Mouse (Mus musculus) cerebellum, postnatal 25 days (tissue): ENCODE measurements around the gene Elovl3.
A peak's percentile ranks its signal among the peaks of the same experiment; 100 is the strongest.
"Not testable (repeated sequence)": the region's sequence is repeated elsewhere in the genome, so short reads cannot be mapped to it uniquely, and the experiment has no call there.

Source experiments
- DNase-seq, 2 experiments: peaks; one replicate each; pipeline ENCODE4 v3.0.0; 2021; ENCODE audit warnings: mixed read lengths in 2 of 2

The Elovl3 gene

DNA sequence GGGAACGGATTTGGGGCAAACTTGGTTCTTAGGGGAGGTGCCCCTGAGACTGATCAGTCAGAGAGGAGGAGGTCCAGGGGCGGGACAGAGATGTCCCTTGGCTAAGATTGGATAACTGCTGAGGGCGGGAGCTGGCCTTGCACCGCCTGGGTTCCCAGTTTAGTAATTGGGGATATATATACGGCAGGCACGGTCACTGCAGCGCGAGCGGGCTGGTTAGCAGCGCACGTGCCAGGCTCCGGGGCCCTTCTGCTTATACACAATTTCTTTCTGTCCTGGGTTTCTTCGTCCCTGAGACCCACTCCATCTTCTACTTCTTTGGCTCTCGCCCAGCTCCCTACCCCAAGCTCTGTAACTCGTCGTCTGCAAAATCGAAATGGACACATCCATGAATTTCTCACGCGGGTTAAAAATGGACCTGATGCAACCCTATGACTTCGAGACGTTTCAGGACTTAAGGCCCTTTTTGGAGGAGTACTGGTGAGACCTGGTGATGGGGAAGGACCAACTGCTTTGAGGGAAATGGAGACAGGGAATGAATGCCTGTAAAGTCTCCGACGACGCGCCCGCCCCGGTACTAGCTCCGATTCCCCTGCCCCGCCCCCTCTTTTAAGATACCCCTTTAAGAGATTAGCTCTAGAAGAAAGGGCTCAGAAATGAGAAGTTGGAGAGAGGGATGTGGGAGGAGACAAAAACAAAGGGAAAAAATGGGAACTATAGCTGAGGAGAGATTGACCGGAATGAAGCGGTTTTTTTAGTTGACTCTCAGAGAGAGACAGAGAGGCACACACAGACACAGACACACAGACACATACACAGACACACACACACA lies at the start of gene Elovl3:
Elovl3 (plus strand) TSS at position 204 of the 832 bp plus-strand sequence.
- DNase-seq, result peak in 1 of 2 experiments; percentile 20

DNA sequence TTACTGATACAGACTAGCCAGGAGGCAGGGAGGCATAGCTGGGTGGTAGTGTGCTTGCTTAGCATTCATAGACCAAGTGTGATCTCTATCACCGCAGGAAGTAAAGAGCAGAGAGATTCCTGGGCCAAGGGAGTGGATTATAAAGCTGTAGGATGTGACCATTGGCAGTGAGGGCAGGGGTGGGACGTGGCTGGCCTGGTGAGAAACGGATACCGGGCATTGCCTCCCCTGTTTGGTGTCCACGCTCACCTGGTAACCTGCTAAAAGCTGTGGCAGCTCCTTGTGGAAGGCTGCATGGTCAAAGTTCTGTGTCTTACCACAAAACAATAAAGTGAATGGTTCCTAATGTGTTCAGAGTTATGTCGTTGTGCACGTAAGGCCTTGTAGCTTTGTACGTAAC lies 46.5 kb upstream of the Elovl3 start:
- no peak for DNase-seq

DNA sequence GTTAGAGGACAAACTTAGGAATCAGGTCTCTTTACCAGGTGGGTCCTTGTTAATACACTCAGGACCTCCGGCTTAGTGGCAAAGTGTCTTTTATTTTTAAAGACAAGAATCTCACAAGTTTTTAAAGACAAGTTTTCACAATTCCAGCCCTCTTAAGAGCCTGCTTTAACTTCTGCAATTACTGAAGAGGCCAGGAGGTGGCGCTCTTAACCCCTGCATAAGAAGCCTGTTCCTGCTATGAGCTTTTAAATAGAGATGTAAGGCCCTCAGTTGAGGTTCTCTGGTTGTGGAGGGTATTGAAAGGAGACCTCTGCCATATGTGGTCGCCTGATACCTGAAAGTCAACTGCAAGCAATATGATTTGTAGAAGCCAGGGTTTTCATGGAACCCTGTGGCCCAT lies 45.4 kb upstream of the Elovl3 start:
- peak; percentile 49 to 69 for DNase-seq

DNA sequence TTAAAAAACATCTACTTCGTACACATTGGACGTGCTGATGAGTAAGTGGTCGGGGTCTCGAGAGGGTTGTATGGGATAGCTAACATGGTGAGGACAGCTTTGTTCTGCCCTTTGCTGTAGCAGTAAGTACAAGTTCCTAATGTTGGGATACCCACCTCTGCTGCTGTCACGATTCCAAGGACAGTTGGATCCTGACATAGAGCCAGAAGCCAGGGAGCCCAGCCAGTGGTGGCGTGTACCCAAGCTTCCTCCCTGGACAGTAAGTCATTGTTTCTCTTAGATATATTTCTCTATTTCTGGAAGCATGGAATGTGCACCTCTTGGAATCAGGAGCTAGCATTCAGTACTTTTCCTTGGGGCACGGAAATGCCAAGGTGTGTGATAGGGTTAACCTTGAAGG lies 43.8 kb upstream of the Elovl3 start:
- peak; percentile 51 to 55 for DNase-seq

DNA sequence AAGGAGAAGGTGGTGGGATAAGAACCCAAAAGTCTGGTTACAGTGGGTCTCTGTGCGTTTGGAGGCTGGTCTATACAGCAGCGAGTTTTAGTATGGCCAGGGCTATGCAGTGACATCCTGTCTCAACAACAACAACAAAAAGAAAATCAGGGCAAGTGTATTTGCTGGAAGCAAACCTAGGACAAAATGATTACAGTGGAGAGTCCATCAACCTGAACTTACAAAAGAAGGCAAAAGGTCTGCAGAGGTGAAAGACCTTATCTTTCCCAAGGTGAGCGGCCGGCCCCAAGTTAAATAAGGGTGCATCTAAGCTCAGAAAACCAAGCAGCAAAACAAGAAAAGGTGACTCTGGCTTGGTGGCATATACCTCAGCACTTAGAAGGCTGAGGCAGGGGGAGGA lies 40.1 kb upstream of the Elovl3 start:
- no peak for DNase-seq

DNA sequence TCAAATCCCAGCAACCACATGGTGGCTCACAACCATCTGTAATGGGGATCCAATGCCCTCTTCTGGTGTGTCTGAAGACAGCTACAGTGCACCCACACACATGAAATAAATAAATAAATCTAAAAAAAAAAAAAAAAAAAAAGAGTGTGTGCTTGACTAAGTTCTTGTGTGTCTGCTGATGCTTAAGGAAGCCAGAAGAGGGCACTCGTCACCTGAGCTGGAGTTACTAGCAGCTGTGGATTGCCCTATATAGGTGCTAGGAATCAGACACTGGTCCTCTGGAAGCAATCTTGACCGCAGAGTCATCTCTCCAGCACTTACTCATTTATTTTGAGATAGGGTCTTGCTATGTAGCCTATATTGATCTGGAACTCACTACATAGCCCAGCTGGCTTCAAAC lies 37.6 kb upstream of the Elovl3 start:
- DNase-seq, result no peak

DNA sequence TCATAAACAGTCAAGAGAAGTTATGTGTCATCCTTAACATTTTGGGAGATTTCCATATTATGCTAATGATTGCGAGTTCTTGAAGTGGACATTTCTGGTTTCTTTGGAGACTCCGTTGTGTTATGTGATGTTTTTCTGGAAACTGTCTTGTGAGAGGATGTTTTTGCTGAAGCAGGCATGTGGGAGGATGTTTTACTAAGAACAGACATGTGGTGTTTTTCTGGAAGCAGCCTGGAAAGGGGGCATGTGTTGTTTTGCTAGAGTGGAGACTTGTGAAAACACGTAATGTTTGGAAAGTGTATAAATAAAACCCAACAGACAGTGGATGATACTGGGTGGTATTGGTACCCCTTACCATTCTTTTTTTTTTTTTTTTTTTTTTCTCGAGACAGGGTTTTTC lies 36.4 kb upstream of the Elovl3 start:
- DNase-seq, result no peak

DNA sequence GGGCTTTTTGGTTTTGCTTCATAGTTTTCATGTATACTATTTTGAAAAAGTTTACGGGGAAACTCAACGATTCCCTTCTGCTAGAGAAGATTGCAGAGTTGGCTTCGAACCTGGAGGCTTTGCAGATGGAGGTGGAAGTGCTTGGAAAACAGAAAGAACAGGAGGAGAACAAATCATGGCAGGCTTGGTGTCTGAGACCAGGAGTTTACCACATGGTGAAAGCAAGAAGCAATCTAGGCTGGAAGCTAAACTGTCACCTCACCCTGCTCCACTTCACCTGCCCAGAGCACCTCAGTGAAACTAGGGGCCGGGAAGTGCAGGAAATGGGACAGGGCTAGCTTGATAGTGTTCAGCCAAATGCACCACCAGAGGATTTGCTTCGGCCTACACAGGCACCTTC lies 35.3 kb upstream of the Elovl3 start:
- no peak for DNase-seq

DNA sequence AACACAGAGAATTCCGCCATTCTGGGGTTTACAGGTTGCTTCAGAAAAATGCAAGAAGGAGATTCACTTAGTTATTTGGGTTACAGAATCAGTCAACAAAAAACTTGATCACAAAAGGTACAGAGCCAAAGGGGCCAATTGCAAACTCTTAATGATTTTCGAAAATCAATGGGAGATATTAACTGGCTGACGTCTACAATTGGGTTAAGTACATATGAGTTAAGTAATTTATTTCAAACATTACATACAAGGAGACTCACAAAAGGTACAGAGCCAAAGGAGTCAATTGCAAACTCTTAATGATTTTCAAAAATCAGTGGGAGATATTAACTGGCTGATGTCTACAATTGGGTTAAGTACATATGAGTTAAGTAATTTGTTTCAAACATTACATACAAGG lies 32.1 kb upstream of the Elovl3 start:
- DNase-seq, result no peak

DNA sequence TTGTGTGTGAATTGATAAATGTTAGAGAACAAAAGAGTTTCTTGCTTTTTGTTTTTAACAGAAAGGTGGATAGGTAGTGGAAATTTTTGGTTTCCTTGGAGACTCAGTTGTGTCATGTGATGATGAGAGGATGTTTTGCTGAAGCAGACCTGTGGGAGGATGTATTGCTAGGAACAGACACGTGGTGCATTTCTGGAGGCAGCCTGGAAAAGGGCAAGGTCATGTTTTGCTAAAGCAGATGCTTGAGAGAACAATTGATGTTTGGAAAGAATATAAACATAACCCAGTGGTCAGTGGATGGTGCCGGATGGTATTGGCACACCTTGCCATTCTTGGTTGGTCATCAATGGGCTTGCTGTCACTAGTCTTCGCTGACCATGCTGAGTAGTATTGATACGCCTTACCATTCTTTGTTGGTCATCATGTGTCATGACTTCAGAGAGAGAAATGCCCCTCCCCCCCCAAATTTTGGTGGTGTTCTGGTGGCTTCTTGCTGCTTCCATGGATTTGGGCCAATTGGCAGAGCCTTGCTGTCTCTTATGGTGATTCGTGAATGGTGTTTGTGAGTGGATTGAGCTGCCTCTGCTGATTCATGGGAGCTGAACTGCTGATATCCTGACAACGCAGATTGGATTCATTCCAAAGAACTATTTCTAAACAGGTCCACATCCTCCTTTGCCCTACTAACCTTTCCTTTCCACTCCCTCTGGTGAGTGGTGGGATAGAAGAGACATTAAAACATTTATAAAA lies 28.1 kb upstream of the Elovl3 start:
- DNase-seq, result no peak

DNA sequence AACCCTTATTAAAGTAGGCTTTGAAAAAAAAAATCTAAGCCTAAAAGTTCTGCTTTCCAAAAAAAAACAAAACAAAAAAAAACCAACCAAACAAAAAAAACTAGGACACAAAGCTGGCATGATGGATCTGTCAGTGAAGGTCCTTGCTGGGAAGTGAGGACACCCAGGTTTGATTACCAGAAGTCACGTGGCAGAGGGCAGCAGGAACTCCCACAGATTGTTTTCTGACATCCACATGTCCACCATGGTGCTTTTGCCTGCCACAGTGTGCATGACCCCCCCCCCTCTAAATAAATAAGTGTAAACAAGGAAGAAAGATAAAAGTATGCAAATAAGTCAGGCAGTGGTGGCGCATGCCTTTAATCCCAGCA lies 27.5 kb upstream of the Elovl3 start:
- DNase-seq, result no peak

DNA sequence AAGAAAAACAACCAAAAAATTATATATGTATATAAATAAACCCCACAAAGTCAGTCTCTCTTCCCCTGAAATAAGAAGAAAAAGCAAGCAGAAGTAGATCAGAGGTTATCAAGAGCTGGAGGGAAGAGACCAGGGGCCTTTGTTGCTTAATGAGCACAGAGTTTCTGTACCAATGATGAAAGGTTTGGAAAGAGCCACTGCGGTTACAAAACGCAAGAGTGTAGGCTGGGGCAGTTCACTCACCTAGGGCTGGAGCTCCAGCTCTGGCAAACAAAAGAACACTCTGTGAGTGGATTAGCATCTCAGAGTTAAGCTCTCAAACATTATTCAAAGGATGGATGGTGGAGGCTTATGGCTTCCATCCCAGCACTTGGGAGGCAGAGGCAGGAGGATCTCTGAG lies 21.5 kb upstream of the Elovl3 start:
- no peak for DNase-seq

DNA sequence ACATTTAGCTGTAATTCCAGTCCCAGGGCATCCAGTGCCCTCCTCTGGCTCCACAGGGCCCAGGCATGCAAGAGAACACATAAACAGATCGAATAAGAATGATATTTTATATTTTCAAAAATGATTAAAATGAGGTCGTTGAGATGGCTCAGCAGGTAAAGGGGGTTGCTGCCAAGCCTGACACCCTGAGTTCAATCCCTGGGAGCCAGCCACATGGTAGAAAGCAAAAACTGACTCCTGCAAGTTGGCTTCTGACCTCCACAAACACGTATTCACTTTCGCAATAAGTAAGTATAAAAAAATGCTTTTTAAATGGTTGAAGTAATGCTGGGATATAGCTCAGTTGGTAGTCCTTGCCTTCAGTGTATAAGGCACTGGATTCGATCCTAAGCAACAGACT lies 20.9 kb upstream of the Elovl3 start:
- DNase-seq, result no peak

DNA sequence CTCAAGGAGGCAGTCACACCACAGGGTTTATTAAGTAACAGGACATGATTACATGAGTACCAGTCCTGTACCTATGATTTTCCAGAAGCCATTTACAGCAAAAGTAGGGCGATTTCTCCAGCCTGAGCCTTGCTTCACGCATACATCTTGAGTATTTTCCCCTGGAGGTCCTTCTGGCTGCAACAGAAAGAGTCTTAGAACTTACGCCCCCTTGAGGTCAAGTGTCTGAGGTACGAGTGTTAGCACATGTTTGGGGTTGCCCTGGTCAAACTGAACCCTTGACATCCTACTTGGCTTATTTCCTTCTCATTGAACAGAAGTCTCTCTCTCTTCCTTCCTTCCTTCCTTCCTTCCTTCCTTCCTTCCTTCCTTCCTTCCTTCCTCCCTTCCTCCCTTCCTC lies 17.1 kb upstream of the Elovl3 start:
- no peak for DNase-seq

DNA sequence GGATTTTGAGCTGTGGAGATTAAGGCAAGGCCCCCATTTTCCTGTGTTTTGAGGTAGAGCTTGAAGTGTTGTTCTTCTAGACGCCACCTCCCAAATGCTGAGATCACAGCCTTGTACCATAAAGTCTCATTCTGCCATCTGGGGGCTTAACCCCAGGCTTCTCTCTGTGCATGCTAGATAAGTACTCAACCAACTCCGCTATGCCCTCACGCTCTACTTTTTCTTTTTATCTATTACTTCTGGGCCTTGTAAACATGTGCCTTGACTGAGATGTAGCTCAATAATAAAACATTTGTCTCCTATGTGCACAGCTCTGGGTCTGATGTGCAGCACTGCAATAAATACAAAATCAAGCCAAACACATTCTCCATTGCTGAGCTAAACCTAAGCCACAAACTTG lies 12.2 kb upstream of the Elovl3 start:
- DNase-seq, result no peak

DNA sequence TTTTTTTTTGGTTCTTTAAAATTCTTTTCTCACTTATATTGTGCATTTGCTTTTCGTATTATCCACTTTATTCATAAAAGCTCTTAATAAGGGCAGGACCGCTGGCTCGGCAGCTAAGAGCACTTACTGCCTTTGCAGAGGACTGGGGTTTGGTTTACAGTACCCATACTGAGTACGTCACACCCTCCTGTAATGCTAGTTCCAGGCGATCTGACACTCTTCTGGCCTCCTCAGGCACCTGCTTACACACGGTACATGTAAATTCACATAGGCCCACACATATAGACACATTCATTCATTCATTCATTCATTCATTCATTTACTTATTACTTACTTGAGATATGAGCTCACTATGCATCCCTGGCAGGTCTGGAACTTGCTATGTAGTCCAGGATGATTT lies 10.8 kb upstream of the Elovl3 start:
- DNase-seq, result no peak

DNA sequence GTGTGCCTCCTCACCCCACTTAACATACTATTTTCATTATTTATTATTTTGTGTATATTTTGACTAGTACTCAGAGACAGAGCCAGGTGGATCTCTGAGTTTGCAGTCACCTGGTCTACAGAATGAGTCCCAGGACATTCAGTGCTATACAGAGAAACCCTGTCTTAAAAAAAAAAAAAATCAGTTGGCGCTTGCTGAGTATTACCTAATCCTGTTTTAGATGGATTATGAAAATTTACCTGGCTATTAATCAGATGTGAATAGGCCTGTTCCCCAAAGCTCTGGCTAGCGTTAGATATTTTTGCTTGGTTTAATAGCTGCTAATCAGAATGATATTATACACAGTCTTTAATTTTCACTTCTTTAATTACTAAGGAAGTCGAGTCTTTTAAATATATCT lies 7.8 kb upstream of the Elovl3 start:
- no peak for DNase-seq

DNA sequence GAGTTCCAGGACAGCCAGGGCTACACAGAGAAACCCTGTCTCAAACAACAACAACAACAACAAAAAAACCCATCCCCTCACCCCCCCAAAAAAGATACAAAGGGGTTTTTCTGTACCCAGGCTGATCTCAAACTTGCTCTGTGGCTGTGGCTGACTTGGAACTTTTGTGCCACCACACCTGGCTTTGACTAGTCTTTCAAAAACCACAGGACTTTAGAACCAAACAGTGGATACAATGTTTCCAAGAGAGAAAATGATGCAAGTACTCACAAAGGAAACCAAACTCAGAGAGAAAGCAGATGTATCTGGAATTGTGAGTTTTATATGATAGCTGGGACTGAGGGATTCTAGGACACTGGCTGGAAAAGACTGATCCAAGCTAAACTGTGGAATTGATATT lies 7.0 kb upstream of the Elovl3 start:
- no peak for DNase-seq

DNA sequence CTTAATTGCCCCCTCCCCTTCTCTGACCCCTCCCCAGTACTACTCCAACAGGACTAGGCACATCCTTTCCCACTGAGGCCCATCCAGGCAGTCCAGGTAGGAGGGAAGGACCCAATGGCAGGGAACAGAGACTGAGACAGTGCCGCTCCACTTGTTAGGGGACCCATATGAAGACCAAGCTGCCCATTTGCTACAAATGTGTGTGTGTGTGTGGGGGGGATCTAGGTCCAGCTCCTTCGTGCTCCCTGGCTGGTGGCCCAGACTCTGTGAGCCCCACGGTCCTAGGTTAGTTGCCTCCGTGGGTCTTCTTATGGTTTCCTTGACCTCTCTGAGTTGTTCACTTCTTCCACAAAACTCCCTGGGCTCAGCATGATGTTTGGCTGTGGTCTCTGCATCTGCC lies 5.4 kb upstream of the Elovl3 start:
- no peak for DNase-seq

DNA sequence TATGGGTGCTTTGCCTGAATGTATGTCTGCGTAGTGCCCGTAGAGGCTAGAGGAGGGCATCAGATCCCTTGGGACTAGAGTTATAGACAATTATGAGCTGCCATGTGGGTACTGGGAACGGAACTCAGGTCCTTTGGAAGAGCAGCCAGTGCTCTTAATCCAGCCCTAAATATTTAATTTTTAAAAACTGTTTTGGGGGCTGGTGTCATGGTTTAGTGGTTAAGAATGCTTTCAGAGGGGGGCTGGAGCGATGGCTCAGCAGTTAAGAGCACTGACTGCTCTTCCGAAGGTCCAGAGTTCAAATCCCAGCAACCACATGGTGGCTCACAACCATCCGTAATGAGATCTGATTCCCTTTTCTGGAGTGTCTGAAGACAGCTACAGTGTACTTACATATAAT lies 2.0 kb upstream of the Elovl3 start:
- DNase-seq, result not testable (repeated sequence)

DNA sequence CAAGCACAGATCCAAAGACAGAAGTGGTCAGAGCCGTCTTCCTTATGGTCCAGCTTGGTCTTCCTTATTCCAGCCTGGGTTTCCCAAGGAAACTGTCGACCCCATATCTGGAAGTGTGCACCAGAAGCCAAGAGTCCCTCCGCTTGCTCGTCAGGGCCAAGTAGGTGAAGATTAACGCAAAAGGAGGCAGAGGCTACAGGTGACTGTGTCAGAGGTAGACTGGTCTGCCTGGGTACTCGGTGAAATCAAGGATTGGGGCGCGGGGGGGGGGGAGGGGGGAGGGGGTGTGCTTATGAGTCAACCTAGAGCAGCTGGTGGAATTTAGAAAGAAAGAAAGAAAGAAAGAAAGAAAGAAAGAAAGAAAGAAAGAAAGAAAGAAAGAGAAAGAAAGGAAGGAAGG lies 414 bp upstream of the Elovl3 start:
- DNase-seq, result no peak

DNA sequence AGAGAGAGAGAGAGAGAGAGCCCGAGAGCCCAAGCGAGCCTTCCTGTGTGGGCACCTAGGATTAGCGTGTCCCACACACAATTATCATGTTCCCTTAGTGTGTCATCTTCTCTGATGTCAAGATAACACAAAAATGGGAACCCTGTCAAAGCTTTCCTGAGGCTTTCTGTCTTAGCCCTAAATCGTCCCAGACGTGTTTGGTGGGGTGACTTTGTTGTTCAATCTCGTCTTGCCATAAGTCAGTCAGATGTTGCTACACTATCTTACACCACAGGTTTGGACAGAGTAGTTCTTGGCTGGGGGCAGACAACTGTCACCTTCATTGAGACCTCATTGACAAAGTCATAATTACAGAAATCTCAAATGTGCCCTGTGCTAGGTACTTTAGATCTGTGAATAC lies 880 bp downstream of the Elovl3 start:
- DNase-seq, result no peak

DNA sequence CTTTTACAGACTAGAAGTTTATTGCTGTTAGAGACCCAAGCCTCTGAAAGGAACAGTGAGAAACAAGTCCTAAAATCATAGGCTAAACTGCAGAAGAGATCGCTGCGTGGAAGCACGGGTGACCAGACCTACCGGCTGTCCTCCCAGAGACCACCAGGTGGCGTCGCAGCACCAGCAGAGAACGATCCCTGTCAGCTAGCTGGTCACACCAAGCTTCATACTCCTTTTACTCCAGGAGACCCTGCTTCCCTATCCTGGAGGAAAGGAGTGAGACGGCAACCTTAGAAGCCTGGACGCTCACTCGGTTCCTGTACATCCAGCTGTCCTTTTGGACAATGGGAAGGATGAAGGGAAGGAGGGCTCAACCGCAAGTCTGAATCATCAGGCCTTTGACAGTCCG lies 3.6 kb downstream of the Elovl3 start:
- peak; percentile 95 to 97 for DNase-seq

DNA sequence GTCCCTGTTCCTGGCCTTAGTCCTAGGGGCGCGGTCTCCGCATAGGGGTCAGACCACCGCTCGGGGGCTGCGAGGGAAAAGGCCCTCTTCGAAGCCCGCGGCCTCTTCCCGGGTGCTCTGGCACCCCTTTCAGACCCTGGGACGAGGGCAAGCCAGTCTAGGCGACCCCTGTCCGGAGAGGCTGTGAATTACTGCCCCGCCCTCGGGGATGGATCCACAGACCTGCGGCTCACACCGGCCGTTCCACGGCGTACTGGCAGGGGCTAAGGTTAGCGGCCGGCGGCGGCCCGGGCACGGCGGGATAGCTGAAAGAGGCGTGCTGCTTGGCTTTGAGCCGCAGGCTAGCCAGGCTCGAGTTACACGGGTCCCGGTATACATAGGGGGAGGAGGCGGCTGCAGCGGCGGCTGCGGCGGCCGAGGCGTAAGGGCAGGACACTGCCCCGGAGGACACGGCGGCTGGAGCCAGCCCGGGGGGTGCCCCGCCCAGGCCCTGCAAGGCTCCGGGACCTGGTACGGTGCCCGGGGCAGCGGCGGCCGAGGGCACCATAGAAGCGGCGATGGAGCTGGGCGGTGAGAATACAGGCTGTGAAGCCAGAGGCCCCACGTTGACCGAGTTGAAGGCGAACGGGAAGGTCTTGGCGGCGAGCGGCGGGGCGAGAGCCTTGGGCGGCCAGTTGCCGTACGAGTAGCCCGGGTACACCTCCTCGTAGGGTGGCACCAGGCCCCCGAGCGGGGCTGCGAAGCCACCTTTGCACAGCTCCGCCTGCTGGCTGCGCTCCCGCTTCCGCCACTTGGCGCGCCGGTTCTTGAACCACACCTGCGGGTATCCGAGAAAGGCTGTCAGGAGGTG lies 4.3 kb downstream of the Elovl3 start:
- DNase-seq, result peak; percentile 70 to 77
